Mouse (Mus musculus) C2C12 (cell line): ENCODE data around the gene Crtc1. TPM values are rescaled to one million over a fixed set of nuclear protein-coding genes. Genes with fewer than 3 reads are reported as not detected.

ENCODE experiments used
- H3K27me3 ChIP-seq: one replicate; pipeline ENCODE4 v1.6.1; 2011; ENCODE audit not compliant: control insufficient read depth, insufficient read depth, insufficient read length
- H3K36me3 ChIP-seq: one replicate; pipeline ENCODE4 v1.6.1; 2011; ENCODE audit not compliant: control insufficient read depth, insufficient read depth
- H3K4me3 ChIP-seq: one replicate; pipeline ENCODE4 v1.5.1; 2011; ENCODE audit warnings: mild to moderate bottlenecking, control low read depth; ENCODE audit not compliant: poor library complexity, insufficient read depth, severe bottlenecking
- H3K79me2 ChIP-seq: one replicate; pipeline ENCODE4 v1.6.1; 2011; ENCODE audit not compliant: control insufficient read depth, insufficient read depth
- H3K79me3 ChIP-seq: one replicate; pipeline ENCODE4 v1.6.1; 2011; ENCODE audit warnings: low read depth, control low read depth
- H3ac ChIP-seq: one replicate; pipeline ENCODE3; 2011; ENCODE audit warnings: low read depth; ENCODE audit not compliant: control insufficient read depth, insufficient read length
- CEBPB ChIP-seq: IDR thresholded peaks from one replicate; pipeline ENCODE4 v1.6.1; 2011; ENCODE audit warnings: low read depth, mild to moderate bottlenecking, control low read depth, moderate library complexity
- CTCF ChIP-seq: IDR thresholded peaks from one replicate; pipeline ENCODE4 v1.5.1; 2011; ENCODE audit not compliant: control insufficient read depth, insufficient read depth, insufficient read length
- FOSL1 ChIP-seq: IDR thresholded peaks from one replicate; pipeline ENCODE4 v1.8.0; 2011; ENCODE audit warnings: mild to moderate bottlenecking, low read length; ENCODE audit not compliant: poor library complexity, insufficient read depth, severe bottlenecking
- MAX ChIP-seq: IDR thresholded peaks from one replicate; pipeline ENCODE4 v1.6.1; 2011; ENCODE audit warnings: mild to moderate bottlenecking, control low read depth
- MYOD1 ChIP-seq: IDR thresholded peaks from one replicate; pipeline ENCODE4 v1.6.1; 2011; ENCODE audit warnings: low read depth; ENCODE audit not compliant: control insufficient read depth, insufficient read length
- MYOG ChIP-seq: IDR thresholded peaks from one replicate; pipeline ENCODE4 v1.6.1; 2011; ENCODE audit not compliant: control insufficient read depth, insufficient read length; ENCODE audit errors: extremely low read depth
- USF1 ChIP-seq: IDR thresholded peaks from one replicate; pipeline ENCODE4 v1.6.1; 2011; ENCODE audit warnings: low read depth, mild to moderate bottlenecking, control low read depth, moderate library complexity
- polyA plus RNA-seq: library from polyadenylated mRNA; unstranded; fragments of >200 nt; fragmentation: generic; extraction: Trizol; gene quantifications from one replicate; pipeline ENCODE4 v1.2.1, GENCODE M21; 2012; ENCODE audit warnings: missing spikeins

Gene Crtc1
- polyA plus RNA-seq, 1 experiment = 11.7 TPM

- no peak overlapping the region for H3ac ChIP-seq
- peaks cover 31% of the 10 kb centered on the region for H3K27me3 ChIP-seq
- H3K36me3 ChIP-seq = no peaks in the 10 kb centered on the region
- no peak for TF ChIP-seq CEBPB
- no peaks in the 10 kb centered on the region for H3K79me3 ChIP-seq
- no peaks in the 10 kb centered on the region for H3K79me2 ChIP-seq
- no peak overlapping the region for H3K4me3 ChIP-seq
These were observed 64.0 kb downstream of the Crtc1 start for GRCm38 (mm10) chr8:70375212-70375859.

DNA sequence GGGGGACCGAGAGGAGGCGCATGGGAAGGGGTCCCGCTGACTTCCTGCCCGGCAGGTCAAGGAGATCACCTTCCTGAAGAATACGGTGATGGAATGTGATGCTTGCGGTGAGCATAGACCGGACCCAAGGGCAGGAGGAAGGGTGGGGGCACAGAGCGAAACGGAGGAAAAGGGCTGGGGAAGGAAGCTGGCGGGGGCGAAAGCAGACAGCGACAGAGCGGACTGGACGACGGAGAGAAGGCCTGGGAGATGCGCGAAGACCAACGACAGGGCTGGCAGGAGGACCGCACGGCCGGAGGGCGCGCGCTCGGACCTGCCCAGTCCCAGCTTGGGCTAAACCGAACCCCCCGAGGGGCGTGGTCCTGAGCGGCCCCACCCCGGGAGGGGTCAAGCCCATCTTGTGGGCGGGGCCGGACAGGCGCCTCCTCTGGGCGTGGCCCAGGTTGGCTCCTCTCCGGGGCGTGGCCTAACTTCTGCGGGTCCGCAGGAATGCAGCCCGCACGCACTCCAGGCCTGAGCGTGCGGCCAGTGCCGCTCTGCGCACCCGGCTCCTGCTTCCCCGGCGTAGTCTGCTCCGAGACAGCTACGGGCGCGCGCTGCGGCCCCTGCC, 65.0 kb downstream of the Crtc1 start:
- Histone ChIP-seq H3K27me3 (peaks cover 31% of the 10 kb centered on the region), H3K79me3 (no peaks in the 10 kb centered on the region), H3K36me3 (no peaks in the 10 kb centered on the region), H3K79me2 (no peaks in the 10 kb centered on the region), H3ac (peak overlapping the region; percentile 75), H3K4me3 (no peak overlapping the region)
- TF ChIP-seq MAX (no peak), CTCF (no peak)

GRCm38 (mm10) chr8:70373397-70374317, 65.7 kb downstream of the Crtc1 start, which contains the start of gene Comp:
Gene Comp (plus strand): TSS chr8:70373558.
- H3K4me3 ChIP-seq = no peak within 1 kb of the TSS
- no peaks in the 10 kb centered on the region for H3K36me3 ChIP-seq
- peaks cover 31% of the 10 kb centered on the region for H3K27me3 ChIP-seq
- TF ChIP-seq CEBPB = no peak
- no peak for TF ChIP-seq CTCF
- TF ChIP-seq FOSL1 = no peak
- TF ChIP-seq MYOD1 = no peak
- no peak for TF ChIP-seq USF1
- TF ChIP-seq MYOG = no peak
- TF ChIP-seq MAX = no peak
- H3K79me2 ChIP-seq = no peaks in the 10 kb centered on the region
- peak within 1 kb of the TSS; percentile 75 for H3ac ChIP-seq
- no peaks in the 10 kb centered on the region for H3K79me3 ChIP-seq

- Histone ChIP-seq H3K79me2 (no peaks in the 10 kb centered on the region), H3K79me3 (no peaks in the 10 kb centered on the region), H3ac (no peak overlapping the region), H3K36me3 (no peaks in the 10 kb centered on the region), H3K27me3 (peaks cover 31% of the 10 kb centered on the region), H3K4me3 (no peak overlapping the region)
- TF ChIP-seq MAX = no peak
- no peak for TF ChIP-seq MYOD1
- no peak for TF ChIP-seq FOSL1
- TF ChIP-seq CEBPB = no peak
- no peak for TF ChIP-seq CTCF
- no peak for TF ChIP-seq MYOG
- no peak for TF ChIP-seq USF1
These were observed 67.4 kb downstream of the Crtc1 start for GRCm38 (mm10) chr8:70371951-70372350.

- Histone ChIP-seq H3K36me3 (no peaks in the 10 kb centered on the region), H3K79me3 (no peaks in the 10 kb centered on the region), H3ac (no peak overlapping the region), H3K79me2 (no peaks in the 10 kb centered on the region), H3K4me3 (no peak overlapping the region), H3K27me3 (peaks cover 22% of the 10 kb centered on the region)
- TF ChIP-seq USF1 = no peak
- no peak for TF ChIP-seq CEBPB
- TF ChIP-seq FOSL1 = no peak
- TF ChIP-seq CTCF = no peak
- no peak for TF ChIP-seq MYOD1
- no peak for TF ChIP-seq MAX
- no peak for TF ChIP-seq MYOG
These were observed 68.9 kb downstream of the Crtc1 start for GRCm38 (mm10) chr8:70370476-70370875.
